Mouse (Mus musculus): ENCODE results near the gene Tk1.
"Not testable (repeated sequence)": the region's sequence is repeated elsewhere in the genome, so short reads cannot be mapped to it uniquely, and the experiment has no call there.

The Tk1 gene

DNA sequence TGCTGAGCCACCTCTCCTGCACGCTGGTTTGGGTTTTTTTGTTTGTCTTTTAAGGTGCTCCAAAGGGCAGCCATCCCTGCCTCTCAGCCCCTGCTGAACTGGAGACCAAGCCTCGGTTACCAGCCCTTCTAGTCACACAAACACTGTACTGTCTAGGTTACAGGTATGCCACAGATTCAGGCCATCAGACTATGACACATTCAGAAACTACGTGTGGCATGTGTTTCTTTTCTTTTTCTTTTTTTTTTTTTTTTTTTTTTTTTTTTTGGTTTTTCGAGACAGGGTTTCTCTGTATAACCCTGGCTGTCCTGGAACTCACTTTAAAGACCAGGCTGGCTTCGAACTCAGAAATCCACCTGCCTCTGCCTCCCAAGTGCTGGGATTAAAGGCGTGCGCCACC is 37.4 kb downstream of the Tk1 start:
- DNase-seq = not testable (repeated sequence)

DNA sequence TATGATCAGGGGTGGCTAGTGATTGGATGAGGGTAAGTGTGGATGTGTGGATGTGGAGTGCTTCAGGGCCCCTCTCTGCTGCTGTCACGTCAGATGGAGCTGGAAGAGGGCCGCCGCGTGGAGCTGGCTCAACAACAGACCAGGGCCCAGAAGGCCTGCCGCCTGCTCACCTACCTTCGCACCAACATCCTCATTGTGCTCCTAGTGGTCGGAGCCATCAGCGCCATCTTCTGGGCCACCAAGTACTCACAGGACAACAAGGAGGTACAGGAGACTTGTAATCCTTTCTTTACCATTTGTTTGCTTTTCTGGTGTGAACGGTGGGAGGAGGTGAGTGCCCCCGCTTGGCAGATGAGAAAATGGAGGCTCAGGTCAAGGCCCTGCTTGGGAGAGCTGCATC is 39.6 kb downstream of the Tk1 start:
- DNase-seq = peak; percentile 76

- peak; percentile 56 for DNase-seq
Measured at GRCm38 (mm10) chr11:117783683-117784309, 42.1 kb downstream of the Tk1 start.

DNA sequence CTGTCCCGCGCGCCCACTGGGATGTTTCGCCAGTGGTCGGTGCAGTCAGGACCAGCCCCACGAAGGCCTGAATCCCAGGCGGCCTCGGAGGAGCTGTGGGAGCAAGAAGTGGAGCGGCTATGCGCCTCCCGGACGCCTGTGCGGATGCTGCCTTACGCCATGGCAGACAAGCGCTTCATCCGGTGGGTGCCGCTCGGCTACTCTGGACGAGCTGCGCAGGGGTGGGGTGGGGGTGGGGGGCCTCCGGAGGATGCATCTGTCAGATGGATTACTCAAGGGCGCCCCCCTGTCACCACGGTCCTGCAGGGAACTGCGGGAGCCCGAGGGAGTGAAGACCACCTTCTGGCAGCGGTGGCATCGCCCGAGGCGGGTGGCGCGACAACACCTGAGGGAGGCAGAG is 42.8 kb downstream of the Tk1 start:
- peak; percentile 88 for DNase-seq

- DNase-seq = no peak
Measured at GRCm38 (mm10) chr11:117782705-117783034, 43.2 kb downstream of the Tk1 start.

- peak; percentile 77 for DNase-seq
Measured at GRCm38 (mm10) chr11:117781993-117782704, 43.7 kb downstream of the Tk1 start, which contains the start of the genes Tmc8 and Tmc6. Gene Tmc8 (plus strand): TSS chr11:117782076. Gene Tmc6 (minus strand): TSS chr11:117782198.

DNA sequence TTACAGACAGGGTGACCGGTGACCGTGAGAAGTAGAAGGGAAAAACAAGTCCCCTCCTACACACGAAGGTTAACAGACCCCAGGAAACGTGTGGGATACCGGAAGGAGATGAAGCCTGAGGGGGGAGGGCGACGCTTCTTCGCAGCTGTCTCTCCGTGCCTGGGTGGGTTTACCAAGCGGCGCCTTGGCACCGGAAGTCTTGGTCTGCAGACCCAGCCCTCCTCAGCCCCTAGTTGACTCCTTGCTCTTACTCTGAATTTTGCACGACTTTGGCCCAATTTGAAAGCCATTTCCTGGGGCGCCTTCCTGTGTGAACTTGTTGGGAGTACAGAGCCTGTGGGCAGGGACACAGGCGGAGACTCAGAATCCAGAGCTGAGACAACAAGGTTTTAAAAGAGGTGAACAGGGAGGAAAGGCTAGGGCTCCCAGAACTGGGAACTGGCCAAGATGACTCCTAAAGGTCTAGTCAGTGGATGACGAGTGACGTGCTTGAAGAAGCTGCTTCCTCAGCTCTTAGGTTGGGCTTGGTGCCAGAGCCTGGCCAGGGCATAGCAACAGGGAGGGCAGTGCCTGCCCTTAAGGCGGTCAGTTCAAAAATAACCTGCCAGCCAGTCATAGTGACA is 44.6 kb downstream of the Tk1 start:
- DNase-seq = peak; percentile 89

DNA sequence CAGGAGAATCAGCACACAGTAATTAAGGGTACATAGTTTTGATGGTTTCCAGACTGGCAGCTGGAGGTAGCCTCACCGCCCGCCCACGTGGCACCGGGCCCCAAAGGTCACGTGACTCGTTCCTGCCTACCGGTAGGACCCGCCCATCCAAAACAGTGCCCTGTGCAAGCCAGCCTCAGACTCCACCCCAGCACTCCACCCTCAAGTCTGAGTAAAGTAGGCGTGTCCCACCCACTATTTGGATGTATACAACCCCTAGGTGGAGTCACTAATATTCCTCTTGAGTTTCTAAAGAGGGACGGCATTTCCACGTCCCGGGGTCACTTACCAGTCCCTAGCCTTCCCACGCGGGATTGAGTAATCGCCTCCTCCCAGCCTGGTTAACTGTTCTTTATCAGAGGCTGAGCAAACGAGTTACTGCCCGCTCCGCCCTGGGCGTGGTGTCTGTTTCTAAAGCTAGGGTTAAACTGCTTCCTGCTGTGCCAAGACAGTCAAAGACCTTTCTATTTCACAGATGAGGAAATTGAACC is 45.2 kb downstream of the Tk1 start:
- peak; percentile 96 for DNase-seq

DNA sequence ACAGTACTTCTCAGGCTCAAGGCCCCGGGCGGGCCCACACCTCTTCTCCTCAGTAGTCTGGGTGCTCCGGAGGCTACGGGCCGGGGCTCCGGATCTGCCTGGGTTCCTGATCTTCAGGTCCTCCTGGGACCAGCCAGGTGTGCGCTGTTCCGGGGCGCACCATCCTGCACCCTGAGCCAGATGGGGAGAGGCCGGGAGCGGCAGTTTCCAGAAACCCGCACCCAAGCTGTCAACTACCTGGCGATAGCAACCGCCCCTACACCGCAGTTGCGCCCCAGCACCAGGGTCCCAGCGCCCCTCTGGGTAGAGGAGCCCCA is 45.7 kb downstream of the Tk1 start:
- DNase-seq = no peak

DNA sequence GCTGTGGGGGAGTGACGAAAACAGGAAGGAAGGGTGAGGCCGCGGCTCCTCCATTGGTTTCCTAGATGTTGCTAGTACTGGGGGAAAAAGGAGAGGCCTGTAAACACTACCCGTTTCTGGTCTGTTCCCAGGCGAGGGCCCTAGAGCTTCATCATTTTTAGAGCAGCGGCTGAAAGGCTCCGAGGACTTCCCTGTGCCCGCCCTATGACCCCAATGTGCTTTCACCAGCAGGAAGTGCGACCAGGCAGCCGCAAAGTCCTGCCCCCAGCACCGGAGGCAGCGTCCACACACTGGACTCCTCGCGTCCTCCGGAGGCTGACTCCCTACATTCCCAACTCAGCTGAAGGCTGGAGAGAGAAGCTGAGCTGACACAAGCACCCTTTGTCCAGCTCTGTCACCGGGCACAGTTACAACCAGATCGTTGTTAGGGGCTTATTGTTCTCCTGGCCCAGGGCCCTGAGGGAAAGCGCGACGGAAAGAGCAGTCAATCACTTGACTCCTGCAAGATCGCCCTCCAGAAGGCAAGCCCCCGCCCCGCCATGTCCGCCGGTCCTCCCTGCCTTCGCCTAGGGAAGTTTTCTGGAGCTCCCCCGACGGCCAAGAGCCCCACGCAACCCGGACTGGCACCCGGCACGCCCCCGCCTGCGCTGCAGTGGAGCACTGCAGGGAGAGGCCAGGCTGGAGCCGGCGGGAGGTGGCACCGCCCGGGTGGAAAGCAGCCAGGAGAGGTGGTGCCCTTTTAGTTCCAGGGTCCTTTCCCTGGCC is 46.3 kb downstream of the Tk1 start:
- peak; percentile 91 for DNase-seq

DNA sequence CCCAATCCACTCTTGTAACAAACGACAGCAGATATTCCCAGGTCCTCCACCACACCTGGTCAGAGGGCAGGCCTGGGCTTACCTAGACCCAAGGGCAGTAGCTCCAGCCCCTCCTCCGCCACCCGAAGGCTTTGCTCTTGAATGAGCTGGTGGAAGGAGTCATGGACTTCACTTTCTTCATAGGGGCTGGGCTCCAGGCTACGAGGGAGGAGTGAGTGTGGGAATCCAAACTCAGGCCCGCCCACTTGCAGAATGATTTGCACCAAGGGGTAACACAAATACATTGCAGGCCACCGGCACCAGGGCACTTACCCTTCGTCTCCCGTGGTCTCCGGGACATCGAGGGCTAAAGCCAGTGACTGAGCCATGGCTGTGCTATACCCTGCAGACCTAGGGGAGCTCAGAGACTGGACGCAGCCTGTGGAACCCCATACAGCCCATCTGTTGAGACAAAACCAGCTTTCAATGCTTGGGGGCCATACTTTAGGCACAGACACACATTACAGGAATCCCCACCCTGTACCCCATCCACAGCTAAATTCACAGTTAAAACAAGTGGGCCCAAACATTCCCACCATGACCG is 47.0 kb downstream of the Tk1 start:
- peak; percentile 80 for DNase-seq

GRCm38 (mm10) chr11:117778031-117778430 is 47.9 kb downstream of the Tk1 start:
- no peak for DNase-seq

DNA sequence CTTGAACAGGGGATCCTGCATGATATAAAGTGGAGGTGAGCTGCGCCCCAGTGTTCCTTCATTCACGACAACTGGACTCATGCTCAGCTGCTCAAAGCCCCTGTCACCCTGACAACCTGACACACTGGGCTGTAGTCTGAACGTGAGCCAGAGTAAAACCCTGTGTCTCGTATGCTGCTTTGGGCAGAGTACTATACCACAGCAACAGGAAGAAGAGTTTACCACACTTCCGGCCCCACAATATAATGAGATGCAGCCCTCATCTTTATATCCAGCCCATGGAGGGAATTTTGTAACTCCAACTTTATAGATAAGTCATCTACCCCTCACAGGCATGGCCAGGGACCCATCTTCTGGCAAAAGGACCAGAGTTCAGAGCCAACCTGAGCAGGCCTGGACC is 48.8 kb downstream of the Tk1 start:
- no peak for DNase-seq

DNA sequence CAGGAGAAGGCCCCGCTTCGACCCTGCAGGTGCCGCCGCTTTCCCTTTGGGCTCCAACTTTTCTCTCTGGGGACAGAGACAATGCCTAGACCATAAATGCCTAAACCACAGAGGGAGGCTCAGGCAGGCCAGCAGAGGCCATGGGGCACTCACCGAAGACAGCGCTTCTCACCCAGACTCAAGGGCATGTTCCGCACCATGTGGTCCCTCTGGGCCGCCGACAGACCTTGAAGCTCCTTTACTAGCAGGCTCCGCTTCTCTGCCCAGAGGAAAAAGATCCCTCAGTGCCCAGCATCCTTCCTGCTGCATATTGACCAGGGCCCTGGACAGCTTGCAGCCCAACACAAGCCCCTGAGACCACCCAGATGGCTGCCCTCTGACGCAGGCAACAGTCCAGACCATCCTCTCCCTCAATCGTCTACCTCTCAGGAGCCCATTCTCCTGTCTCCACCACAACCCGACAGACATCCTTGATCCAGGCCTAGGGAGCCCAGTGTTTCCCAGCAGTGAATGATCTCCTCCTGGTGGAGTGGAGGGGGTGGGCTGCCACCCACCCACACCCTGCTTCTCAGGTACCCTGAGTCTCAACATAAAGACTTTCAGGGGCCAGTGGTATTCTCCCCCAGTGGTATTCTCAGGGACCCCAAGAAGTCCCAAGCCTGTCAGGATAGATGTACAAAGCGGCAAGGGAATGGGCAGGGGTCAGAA is 49.7 kb downstream of the Tk1 start:
- DNase-seq = no peak

- DNase-seq = no peak
Measured at GRCm38 (mm10) chr11:117775540-117775939, 50.4 kb downstream of the Tk1 start.

DNA sequence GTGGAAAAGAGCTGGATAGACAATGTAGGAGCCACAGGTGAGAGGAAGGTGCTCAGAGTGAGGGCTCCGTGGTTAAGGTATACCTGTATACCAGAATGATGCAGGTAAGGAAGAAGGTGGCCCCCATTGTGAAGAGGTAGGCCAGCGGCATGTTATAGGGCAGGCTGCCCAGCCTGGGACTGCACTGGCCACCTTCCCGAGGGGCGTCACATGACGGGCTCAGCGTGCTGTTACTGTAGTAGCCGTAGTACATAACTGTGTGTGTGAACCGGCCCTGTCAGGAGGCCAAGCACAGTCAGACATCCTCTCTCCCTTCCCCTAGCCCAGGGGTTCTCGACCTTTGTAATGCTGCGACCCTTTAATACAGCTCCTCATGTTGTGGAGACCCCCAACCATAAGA is 51.0 kb downstream of the Tk1 start:
- no peak for DNase-seq

DNA sequence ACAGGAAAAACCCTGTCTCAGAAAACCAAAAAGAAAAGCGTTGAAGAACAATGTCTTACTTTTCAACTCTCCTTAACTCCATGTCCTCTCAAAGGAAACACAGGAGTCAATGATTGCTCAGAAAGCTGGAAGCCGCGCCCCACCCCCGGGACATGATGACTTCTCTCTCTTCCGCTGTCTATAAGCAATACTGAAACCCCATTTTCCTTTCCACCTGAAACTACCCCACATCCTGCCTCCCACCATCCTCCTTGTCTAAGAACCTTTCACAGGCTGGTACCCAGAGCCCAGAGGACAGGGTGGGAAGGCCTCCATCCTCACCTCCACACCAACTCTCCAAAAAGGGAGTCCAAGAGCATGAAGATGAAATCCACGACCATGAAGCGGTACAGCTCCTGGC is 53.5 kb downstream of the Tk1 start:
- no peak for DNase-seq

- DNase-seq = no peak
Measured at GRCm38 (mm10) chr11:117770407-117770806, 55.5 kb downstream of the Tk1 start.

DNA sequence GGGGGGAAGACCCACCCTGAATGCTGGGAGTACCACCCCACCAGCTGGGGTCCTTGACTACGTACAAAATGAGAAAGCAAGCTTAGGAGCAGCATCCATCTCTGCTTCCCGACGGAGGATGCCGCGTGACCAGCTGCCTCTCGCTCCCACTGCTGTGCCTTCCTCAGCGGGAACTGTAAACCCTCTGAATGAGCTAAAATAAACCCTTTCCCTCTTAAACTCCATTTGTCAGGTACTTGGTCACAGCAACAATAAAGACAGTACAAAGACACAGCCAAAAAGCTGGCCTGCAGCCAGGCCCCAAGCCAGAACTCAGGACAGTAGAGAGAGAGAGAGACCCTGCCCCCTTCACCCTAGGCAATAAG is 56.2 kb downstream of the Tk1 start:
- no peak for DNase-seq

DNA sequence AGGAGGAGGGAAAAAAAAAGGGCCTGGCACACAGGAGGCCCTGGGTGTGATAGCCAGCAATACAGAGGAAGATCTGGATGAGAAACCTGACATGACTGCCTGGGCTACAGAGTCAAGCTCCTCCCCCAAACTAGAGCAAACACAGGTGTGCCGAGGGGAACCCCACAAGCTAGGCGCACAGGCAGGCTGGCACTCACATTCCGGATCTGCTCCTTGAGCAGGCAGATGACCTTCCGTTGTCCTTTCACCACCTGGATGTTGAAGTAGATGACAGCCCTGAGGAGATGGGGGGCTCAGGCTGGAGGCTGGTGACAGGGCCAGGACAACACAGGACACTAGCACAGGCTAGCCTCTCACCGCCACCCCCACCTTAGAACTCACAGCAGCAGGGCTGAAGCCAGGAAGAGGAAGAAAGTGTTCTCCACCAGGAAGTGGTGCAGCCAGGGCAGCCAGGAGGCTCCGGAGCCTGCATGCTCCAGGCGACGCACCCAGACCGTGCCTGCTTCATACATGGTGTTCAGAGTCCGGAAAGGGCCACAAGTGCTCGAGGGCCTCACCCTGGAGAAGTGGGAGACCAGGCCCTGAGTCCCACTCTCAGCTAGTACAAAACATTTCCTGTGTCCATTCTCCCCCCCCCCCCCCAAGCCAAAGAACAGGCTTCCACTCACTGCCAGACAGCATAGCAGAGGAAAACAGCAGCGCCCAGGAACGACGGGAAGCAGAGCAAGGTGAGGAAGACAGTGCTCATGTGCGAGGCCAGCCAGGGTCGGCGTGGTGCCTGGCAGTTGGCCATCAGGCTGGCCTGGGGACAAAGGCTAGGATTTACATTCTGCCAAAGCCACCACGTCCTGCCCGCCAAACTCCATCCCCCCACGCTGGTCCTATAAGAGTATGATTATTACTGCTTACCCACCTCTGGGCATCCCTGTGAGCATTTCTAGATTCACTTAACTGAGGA is 56.9 kb downstream of the Tk1 start:
- no peak for DNase-seq

DNA sequence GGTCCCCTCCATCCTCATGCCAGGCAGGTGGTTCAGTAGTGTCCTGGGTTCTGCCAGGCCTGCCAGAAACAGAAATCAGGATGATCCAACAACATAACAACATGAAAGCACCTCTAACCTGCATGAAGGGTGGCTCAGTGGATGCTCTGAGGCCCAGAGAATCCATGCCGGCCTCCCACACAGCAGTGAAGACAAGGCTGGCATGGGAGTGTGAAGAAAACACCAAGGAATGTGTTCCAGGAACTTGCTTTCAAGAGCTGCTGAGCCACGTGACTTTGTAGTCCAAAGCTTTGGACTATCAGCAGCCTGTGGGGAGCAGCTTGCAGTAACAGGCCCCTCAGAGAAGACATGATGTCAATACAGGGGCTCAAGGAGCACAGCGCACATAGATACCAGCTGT is 59.6 kb downstream of the Tk1 start:
- DNase-seq = no peak

Measured in lung, postnatal 10 days (tissue).